Mouse (Mus musculus): ENCODE data around the gene Dand5. TPM values are rescaled to one million over a fixed set of nuclear protein-coding genes. Genes with fewer than 3 reads are reported as not detected.
A peak's percentile ranks its signal among the peaks of the same experiment; 100 is the strongest.

The Dand5 gene
- polyA plus RNA-seq, 1 experiment from 2014 or later: 6.6 TPM

- Histone ChIP-seq H3K4me2 (ENCODE audit: low read depth, low read length) (no peak overlapping the region), H3K9me3 (replicated peaks; ENCODE audit: control insufficient read depth, low read length) (no peaks in the 10 kb centered on the region), H3K27me3 (ENCODE audit: control insufficient read depth, insufficient read depth, low read length) (peaks cover 17% of the 10 kb centered on the region), H3K4me1 (ENCODE audit: control insufficient read depth, insufficient read depth, low read length) (peaks cover 29% of the 10 kb centered on the region), H3K9ac (ENCODE audit: low read length) (no peak overlapping the region), H3K4me3 (ENCODE audit: low read length) (no peak overlapping the region), H3K27ac (ENCODE audit: low read length) (no peak overlapping the region; the same call in 1 of the 2 replicates), H3K36me3 (ENCODE audit: control insufficient read depth, insufficient read depth) (peaks cover 3% of the 10 kb centered on the region)
- no peak for ATAC-seq (replicated peaks; ENCODE audit: extremely low read depth, insufficient read depth, low FRiP score)
- WGBS: 64% methylated on average over 12 of the region's 12 CpGs
These were observed 52.3 kb downstream of the Dand5 start for GRCm38 (mm10) chr8:84770100-84770953.

- no peak for ATAC-seq (replicated peaks; ENCODE audit: extremely low read depth, insufficient read depth, low FRiP score)
- 93% methylated on average over 8 of the region's 8 CpGs for WGBS
- no peak overlapping the region for H3K9ac ChIP-seq (ENCODE audit: low read length)
- no peak overlapping the region for H3K4me2 ChIP-seq (ENCODE audit: low read depth, low read length)
- H3K27me3 ChIP-seq (ENCODE audit: control insufficient read depth, insufficient read depth, low read length): peaks cover 15% of the 10 kb centered on the region
- no peak overlapping the region for H3K4me3 ChIP-seq (ENCODE audit: low read length)
- peaks cover 3% of the 10 kb centered on the region for H3K36me3 ChIP-seq (ENCODE audit: control insufficient read depth, insufficient read depth)
- no peak overlapping the region for H3K27ac ChIP-seq (ENCODE audit: low read length)
- peaks cover 20% of the 10 kb centered on the region for H3K4me1 ChIP-seq (ENCODE audit: control insufficient read depth, insufficient read depth, low read length)
- no peaks in the 10 kb centered on the region for H3K9me3 ChIP-seq (replicated peaks; ENCODE audit: control insufficient read depth, low read length)
These were observed 53.3 kb downstream of the Dand5 start for GRCm38 (mm10) chr8:84769324-84769723.

DNA sequence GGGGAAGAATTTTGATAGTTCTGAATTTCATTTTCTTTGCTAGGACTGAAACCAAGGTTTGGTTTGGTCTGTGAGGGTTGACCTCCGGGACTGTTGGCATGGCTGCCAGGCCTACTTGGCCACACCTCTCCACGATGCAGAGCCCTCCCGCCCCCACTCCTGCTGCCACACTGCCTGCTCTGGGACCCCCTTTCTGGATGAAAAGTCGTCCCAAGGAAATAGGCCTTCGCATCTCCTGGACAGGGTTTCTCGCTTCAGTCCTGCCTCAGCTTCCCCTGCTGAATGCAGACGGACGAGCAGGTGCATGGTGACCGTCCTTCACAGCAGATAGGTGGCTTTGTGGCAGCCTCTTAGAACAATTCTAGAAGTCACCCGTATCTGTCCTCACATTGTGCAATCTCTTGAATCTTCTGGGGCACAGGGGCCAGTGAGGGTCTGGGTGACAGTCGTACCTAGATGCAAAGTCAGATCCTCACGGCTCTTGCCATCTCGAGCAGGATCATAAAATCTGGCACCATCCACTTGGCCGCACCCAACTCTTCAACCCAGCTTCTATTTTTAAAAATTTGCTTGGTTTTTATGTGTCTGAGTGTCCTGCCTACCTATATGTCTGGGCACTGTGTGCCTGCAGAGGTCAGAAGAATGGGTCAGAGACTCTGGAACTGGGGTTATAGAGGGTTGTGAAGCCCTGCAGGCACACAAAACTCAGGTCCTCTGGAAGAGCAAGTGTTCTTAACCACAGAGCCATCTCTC, 54.1 kb downstream of the Dand5 start:
- no peak for ATAC-seq (replicated peaks; ENCODE audit: extremely low read depth, insufficient read depth, low FRiP score)
- no peak overlapping the region for H3K27ac ChIP-seq (ENCODE audit: low read length)
- H3K27me3 ChIP-seq (ENCODE audit: control insufficient read depth, insufficient read depth, low read length): peaks cover 15% of the 10 kb centered on the region
- H3K9me3 ChIP-seq (replicated peaks; ENCODE audit: control insufficient read depth, low read length): no peaks in the 10 kb centered on the region
- no peak overlapping the region for H3K9ac ChIP-seq (ENCODE audit: low read length)
- no peak overlapping the region for H3K4me3 ChIP-seq (ENCODE audit: low read length)
- H3K36me3 ChIP-seq (ENCODE audit: control insufficient read depth, insufficient read depth): peaks cover 3% of the 10 kb centered on the region
- H3K4me1 ChIP-seq (ENCODE audit: control insufficient read depth, insufficient read depth, low read length): peaks cover 15% of the 10 kb centered on the region
- 87% methylated on average over 14 of the region's 14 CpGs for WGBS
- no peak overlapping the region for H3K4me2 ChIP-seq (ENCODE audit: low read depth, low read length)

DNA sequence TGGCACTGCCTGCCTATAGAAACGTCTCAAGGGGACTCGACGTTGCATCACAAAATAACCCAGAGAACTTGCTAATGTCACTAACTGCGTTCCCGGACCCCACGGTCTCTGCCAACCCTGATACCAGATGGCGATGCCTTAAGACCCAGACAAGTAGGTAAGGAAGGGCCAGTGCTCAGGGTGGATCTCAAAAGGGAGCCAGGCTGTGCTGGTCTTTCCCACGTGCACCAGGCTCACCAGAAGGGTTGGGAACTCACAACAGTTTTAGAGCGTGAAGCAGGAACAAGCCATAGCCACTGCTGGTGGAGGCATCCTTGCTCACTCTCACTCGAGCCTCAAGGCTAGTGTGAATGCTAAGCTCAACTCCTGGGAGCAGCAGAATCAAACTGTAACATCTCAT, 55.4 kb downstream of the Dand5 start:
- H3K27me3 ChIP-seq (ENCODE audit: control insufficient read depth, insufficient read depth, low read length): peaks cover 12% of the 10 kb centered on the region
- H3K9ac ChIP-seq (ENCODE audit: low read length): no peak overlapping the region
- H3K27ac ChIP-seq (ENCODE audit: low read length): no peak overlapping the region
- H3K4me2 ChIP-seq (ENCODE audit: low read depth, low read length): no peak overlapping the region
- no peak overlapping the region for H3K4me3 ChIP-seq (ENCODE audit: low read length)
- no peaks in the 10 kb centered on the region for H3K9me3 ChIP-seq (replicated peaks; ENCODE audit: control insufficient read depth, low read length)
- whole genome bisulfite sequencing: 86% methylated on average over 10 of the region's 10 CpGs
- peaks cover 5% of the 10 kb centered on the region for H3K4me1 ChIP-seq (ENCODE audit: control insufficient read depth, insufficient read depth, low read length)
- H3K36me3 ChIP-seq (ENCODE audit: control insufficient read depth, insufficient read depth): peaks cover 3% of the 10 kb centered on the region
- ATAC-seq (replicated peaks; ENCODE audit: extremely low read depth, insufficient read depth, low FRiP score): no peak

GRCm38 (mm10) chr8:84766422-84766821, 56.2 kb downstream of the Dand5 start:
- H3K4me1 ChIP-seq (ENCODE audit: control insufficient read depth, insufficient read depth, low read length): 0 out of 2 replicates have a peak, but pooled peaks cover 3% of the 10 kb centered on the region
- H3K4me3 ChIP-seq (ENCODE audit: low read length): no peak overlapping the region
- no peak overlapping the region for H3K27ac ChIP-seq (ENCODE audit: low read length)
- 64% methylated on average over 9 of the region's 9 CpGs for WGBS
- no peak for ATAC-seq (replicated peaks; ENCODE audit: extremely low read depth, insufficient read depth, low FRiP score)
- H3K4me2 ChIP-seq (ENCODE audit: low read depth, low read length): no peak overlapping the region
- peaks cover 3% of the 10 kb centered on the region for H3K36me3 ChIP-seq (ENCODE audit: control insufficient read depth, insufficient read depth)
- no peaks in the 10 kb centered on the region for H3K9me3 ChIP-seq (replicated peaks; ENCODE audit: control insufficient read depth, low read length)
- H3K9ac ChIP-seq (ENCODE audit: low read length): no peak overlapping the region
- H3K27me3 ChIP-seq (ENCODE audit: control insufficient read depth, insufficient read depth, low read length): peaks cover 4% of the 10 kb centered on the region; the same call in 1 of the 2 replicates

DNA sequence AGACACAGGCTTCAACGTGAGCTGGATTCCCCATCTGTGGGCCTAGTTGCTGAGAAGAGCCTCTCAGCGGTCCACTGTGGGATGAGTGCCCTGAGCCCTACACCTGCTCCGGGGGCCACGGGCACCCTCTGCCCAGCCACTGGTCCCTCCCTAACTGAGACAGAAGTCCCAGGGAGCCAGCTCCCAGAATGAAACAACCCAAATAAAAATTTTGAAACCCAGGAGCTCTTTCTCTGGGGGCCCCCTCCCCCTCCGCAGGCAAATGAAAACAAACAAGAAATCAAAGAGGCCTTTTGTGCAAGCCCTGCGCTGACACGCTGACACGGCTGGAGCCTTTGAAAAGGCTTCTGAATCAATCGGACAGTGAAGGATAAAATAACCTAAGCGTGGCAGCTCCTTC, 57.0 kb downstream of the Dand5 start:
- Histone ChIP-seq H3K4me1 (ENCODE audit: control insufficient read depth, insufficient read depth, low read length) (0 out of 2 replicates have a peak, but pooled peaks cover 3% of the 10 kb centered on the region), H3K36me3 (ENCODE audit: control insufficient read depth, insufficient read depth) (peaks cover 3% of the 10 kb centered on the region), H3K4me3 (ENCODE audit: low read length) (no peak overlapping the region), H3K9ac (ENCODE audit: low read length) (no peak overlapping the region), H3K9me3 (replicated peaks; ENCODE audit: control insufficient read depth, low read length) (no peaks in the 10 kb centered on the region), H3K4me2 (ENCODE audit: low read depth, low read length) (no peak overlapping the region), H3K27ac (ENCODE audit: low read length) (no peak overlapping the region), H3K27me3 (ENCODE audit: control insufficient read depth, insufficient read depth, low read length) (no peaks in the 10 kb centered on the region)
- ATAC-seq (replicated peaks; ENCODE audit: extremely low read depth, insufficient read depth, low FRiP score): no peak
- WGBS: 40% methylated on average over 10 of the region's 10 CpGs

Small RNA genes lying within 50 kb of the gene (microRNA-seq; reads per million reads assigned to microRNA genes)
- 2.7 reads per million, percentile 9 among the genes with 10 or more reads in this experiment for gene Mir7069

Other genes starting within 250 kb of the Dand5 start
- gene Ier2, start 160.0 kb downstream of the Dand5 start, polyA plus RNA-seq (2015; fragmentation: Nextera tagmentation; extraction: Ambion mirVana): 43.0 and 43.3 TPM in 2 replicates
- gene Trmt1, start 136.5 kb downstream of the Dand5 start, polyA plus RNA-seq (2015; fragmentation: Nextera tagmentation; extraction: Ambion mirVana): 43.2 and 46.7 TPM in 2 replicates
- gene Nacc1, start 135.0 kb downstream of the Dand5 start, polyA plus RNA-seq (2015; fragmentation: Nextera tagmentation; extraction: Ambion mirVana): 11.7 and 14.4 TPM in 2 replicates
- gene Lyl1, start 121.4 kb downstream of the Dand5 start, polyA plus RNA-seq (2015; fragmentation: Nextera tagmentation; extraction: Ambion mirVana): 10.2 and 12.0 TPM in 2 replicates
- 3.1 and 4.7 TPM in 2 replicates for gene G430095P16Rik, start 99.8 kb downstream of the Dand5 start, polyA plus RNA-seq (2015; fragmentation: Nextera tagmentation; extraction: Ambion mirVana)
- 12.7 and 15.9 TPM in 2 replicates for gene Nfix, start 22.5 kb downstream of the Dand5 start, polyA plus RNA-seq (2015; fragmentation: Nextera tagmentation; extraction: Ambion mirVana)
- 47.7 and 48.3 TPM in 2 replicates for gene Gadd45gip1, start 8.7 kb upstream of the Dand5 start, polyA plus RNA-seq (2015; fragmentation: Nextera tagmentation; extraction: Ambion mirVana)
- 128 and 131 TPM in 2 replicates for gene Rad23a, start 17.8 kb upstream of the Dand5 start, polyA plus RNA-seq (2015; fragmentation: Nextera tagmentation; extraction: Ambion mirVana)
- gene Calr, start 24.1 kb upstream of the Dand5 start, polyA plus RNA-seq (2015; fragmentation: Nextera tagmentation; extraction: Ambion mirVana): 630 and 641 TPM in 2 replicates
- gene Farsa, start 34.2 kb upstream of the Dand5 start, polyA plus RNA-seq (2015; fragmentation: Nextera tagmentation; extraction: Ambion mirVana): 63.2 and 64.4 TPM in 2 replicates
- 26.2 and 35.4 TPM in 2 replicates for gene Syce2, start 49.3 kb upstream of the Dand5 start, polyA plus RNA-seq (2015; fragmentation: Nextera tagmentation; extraction: Ambion mirVana)
- 43.1 and 46.0 TPM in 2 replicates for gene Gcdh, start 71.1 kb upstream of the Dand5 start, polyA plus RNA-seq (2015; fragmentation: Nextera tagmentation; extraction: Ambion mirVana)
- gene Klf1, start 79.1 kb upstream of the Dand5 start, polyA plus RNA-seq (2015; fragmentation: Nextera tagmentation; extraction: Ambion mirVana): 1.3 and 1.4 TPM in 2 replicates
- gene Dnase2a, start 85.7 kb upstream of the Dand5 start, polyA plus RNA-seq (2015; fragmentation: Nextera tagmentation; extraction: Ambion mirVana): 5.2 and 6.3 TPM in 2 replicates
- gene Mast1, start 114.5 kb upstream of the Dand5 start, polyA plus RNA-seq (2015; fragmentation: Nextera tagmentation; extraction: Ambion mirVana): 0.09 and 0.14 TPM in 2 replicates
- 0.24 and 0.38 TPM in 2 replicates for gene Rtbdn, start 124.2 kb upstream of the Dand5 start, polyA plus RNA-seq (2015; fragmentation: Nextera tagmentation; extraction: Ambion mirVana)
- not detected in 2 replicates for gene Gm49661, start 146.6 kb upstream of the Dand5 start, polyA plus RNA-seq (2015; fragmentation: Nextera tagmentation; extraction: Ambion mirVana)
- 591 and 662 TPM in 2 replicates for gene Prdx2, start 146.8 kb upstream of the Dand5 start, polyA plus RNA-seq (2015; fragmentation: Nextera tagmentation; extraction: Ambion mirVana)
- 80.2 and 82.7 TPM in 2 replicates for gene Rnaseh2a, start 146.9 kb upstream of the Dand5 start, polyA plus RNA-seq (2015; fragmentation: Nextera tagmentation; extraction: Ambion mirVana)
- 11.7 and 15.3 TPM in 2 replicates for gene Junb, start 155.9 kb upstream of the Dand5 start, polyA plus RNA-seq (2015; fragmentation: Nextera tagmentation; extraction: Ambion mirVana)
- gene Hook2, start 167.8 kb upstream of the Dand5 start, polyA plus RNA-seq (2015; fragmentation: Nextera tagmentation; extraction: Ambion mirVana): 8.9 and 9.1 TPM in 2 replicates
- gene Best2, start 191.7 kb upstream of the Dand5 start, polyA plus RNA-seq (2015; fragmentation: Nextera tagmentation; extraction: Ambion mirVana): not detected in 2 replicates
- gene Asna1, start 202.5 kb upstream of the Dand5 start, polyA plus RNA-seq (2015; fragmentation: Nextera tagmentation; extraction: Ambion mirVana): 111 and 112 TPM in 2 replicates
- gene Trir, start 204.0 kb upstream of the Dand5 start, polyA plus RNA-seq (2015; fragmentation: Nextera tagmentation; extraction: Ambion mirVana): 61.9 and 76.5 TPM in 2 replicates
- 18.8 and 21.5 TPM in 2 replicates for gene Tnpo2, start 214.1 kb upstream of the Dand5 start, polyA plus RNA-seq (2015; fragmentation: Nextera tagmentation; extraction: Ambion mirVana)
- 19.5 and 20.6 TPM in 2 replicates for gene Fbxw9, start 237.2 kb upstream of the Dand5 start, polyA plus RNA-seq (2015; fragmentation: Nextera tagmentation; extraction: Ambion mirVana)
- not detected in 2 replicates for gene Gm5741, start 245.2 kb upstream of the Dand5 start, polyA plus RNA-seq (2015; fragmentation: Nextera tagmentation; extraction: Ambion mirVana)
- 48.5 and 51.5 TPM in 2 replicates for gene Dhps, start 248.9 kb upstream of the Dand5 start, polyA plus RNA-seq (2015; fragmentation: Nextera tagmentation; extraction: Ambion mirVana)